ENCODE assay signal across 8 mouse cellular contexts in genomic region chr13:75840752-75841285, GRCm38 (mm10). TPM values are rescaled to one million over a fixed set of nuclear protein-coding genes. Genes with fewer than 3 reads are reported as not detected.
DNase-seq lines count a peak whose midpoint lies in the region; ATAC-seq and TF ChIP-seq lines count a peak whose summit lies in the region.

No protein-coding gene starts in this region.

- H3K4me2 ChIP-seq in neural tube, embryonic 15.5 days: peak overlapping the region; percentile 74

- no peak for TF ChIP-seq CTCF in layer of hippocampus, adult 2 months (conservative IDR thresholded peaks at IDR 0.05)

- H3K36me3 ChIP-seq in neural tube, embryonic 15.5 days: no peaks in the 10 kb centered on the region

- H3K27ac ChIP-seq in layer of hippocampus, adult 2 months: peak overlapping the region; percentile 88
- H3K27ac ChIP-seq in neural tube, embryonic 15.5 days (replicated peaks): peak overlapping the region; percentile 79

- no peaks in the 10 kb centered on the region for H3K27me3 ChIP-seq in neural tube, embryonic 15.5 days (replicated peaks)

- H3K9me3 ChIP-seq in neural tube, embryonic 15.5 days (replicated peaks): no peaks in the 10 kb centered on the region

- H3K4me3 ChIP-seq in layer of hippocampus, adult 2 months: peak overlapping the region; percentile 82
- H3K4me3 ChIP-seq in neural tube, embryonic 15.5 days (replicated peaks): peak overlapping the region; percentile 57

- WGBS in neural tube, embryonic 15.5 days: 62% methylated on average over 6 of the region's 6 CpGs

- intact Hi-C loops in left cerebral cortex, postnatal 36 days (cut with DNase I): loop anchor here (1.0 to 5.0 kb wide), 2 partner anchors 36 to 177 kb away; partner anchors contain the start of gene Rfesd

- H3K4me1 ChIP-seq in neural tube, embryonic 15.5 days: peaks cover 39% of the 10 kb centered on the region

- DNase-seq in layer of hippocampus, adult 2 months (ENCODE audit: low spot score in 2 of 2): peak in 1 of 2 experiments; percentile 19
- DNase-seq in layer of hippocampus, adult 9-10 months (ENCODE audit: low spot score): no peak
- peak; percentile 42 for DNase-seq in brain, adult 2 months (ENCODE audit: low read depth, low spot score)
- DNase-seq in frontal cortex, postnatal 36 days (ENCODE audit: low spot score in 2 of 2): peak; percentile 19 to 35
- DNase-seq in left cerebral cortex, postnatal 36 days (ENCODE audit: low spot score in 2 of 2): peak; percentile 12 to 31
- DNase-seq in urinary bladder, postnatal 4 days (ENCODE audit: low spot score in 2 of 2): no peak
- no peak for DNase-seq in lung, postnatal 25 days (ENCODE audit: low spot score)

- peak overlapping the region; percentile 43 for H3K9ac ChIP-seq in neural tube, embryonic 15.5 days (replicated peaks)

- ATAC-seq in neural tube, embryonic 15.5 days (ENCODE audit: low FRiP score): peak; percentile 30; the same call in 1 of the 2 replicates

RNA-seq across cellular contexts. Expression of gene Glrx, which starts 1.2 kb away (rescaled TPM):
- total RNA-seq in layer of hippocampus, adult 2 months (2021): 10 to 100 TPM; 45.7 to 49.9 TPM
- total RNA-seq in left cerebral cortex, postnatal 36 days (2021): 10 to 100 TPM; 54.1 to 54.9 TPM
- 86.1 and 87.0 TPM in 2 replicates for polyA plus RNA-seq in neural tube, embryonic 15.5 days (2015; fragmentation: Nextera tagmentation; extraction: Ambion mirVana)

Comparison
In these comparisons a context has a peak if more than half of its experiments do, and no peak if none do; other contexts are left out.
1. DNase-seq: peak in brain, adult 2 months (single experiment), frontal cortex, postnatal 36 days (2 of 2) and left cerebral cortex, postnatal 36 days (2 of 2); none in layer of hippocampus, adult 9-10 months (single experiment), urinary bladder, postnatal 4 days (0 of 2) and lung, postnatal 25 days (single experiment).